Mouse (Mus musculus): ENCODE measurements around the gene Olfr130.

Gene Olfr130

DNA sequence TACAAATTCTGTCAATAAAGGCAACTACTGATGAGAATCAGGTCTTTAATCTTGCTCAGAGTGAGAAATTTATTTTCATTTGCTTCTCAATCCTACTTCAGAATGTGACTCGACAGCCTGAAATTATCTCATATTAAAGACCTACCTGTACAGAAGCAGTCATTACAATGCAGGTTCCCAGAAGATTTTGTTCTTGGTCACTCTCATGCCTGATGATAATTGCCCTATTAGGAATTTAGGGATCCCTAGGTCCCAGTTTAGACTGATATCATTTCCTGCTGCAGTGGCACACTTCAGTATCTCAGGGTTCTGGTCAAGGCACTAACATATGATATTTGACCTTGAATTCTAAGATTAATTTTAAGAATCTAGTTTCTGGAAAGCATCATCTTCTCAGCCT, at the start of gene Olfr130:
Gene Olfr130, plus strand, starts transcription at position 301 of the 400 bp plus-strand sequence.
- no peak for DNase-seq (ENCODE audit: low read depth, low spot score)

DNA sequence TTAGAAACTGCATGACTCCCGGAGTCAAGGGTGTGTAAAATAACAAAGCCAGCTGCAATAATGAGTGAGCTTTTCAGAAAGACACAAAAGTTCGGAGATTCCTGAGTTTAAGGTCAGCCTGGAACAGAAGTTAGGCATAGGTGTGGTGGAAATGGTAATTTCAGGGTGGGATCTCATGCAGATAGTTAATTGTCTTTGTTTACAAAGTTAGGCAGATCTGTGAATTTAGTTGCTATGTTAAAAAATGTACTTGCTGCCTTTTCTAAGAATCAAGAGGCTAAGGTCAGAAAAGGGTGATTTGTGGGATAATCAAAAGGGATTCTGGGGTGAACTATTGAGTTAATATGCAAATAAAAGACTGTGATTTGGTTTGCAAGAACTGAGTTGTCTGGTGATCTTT, 47.4 kb upstream of the Olfr130 start:
- no peak for DNase-seq (ENCODE audit: low read depth, low spot score)

DNA sequence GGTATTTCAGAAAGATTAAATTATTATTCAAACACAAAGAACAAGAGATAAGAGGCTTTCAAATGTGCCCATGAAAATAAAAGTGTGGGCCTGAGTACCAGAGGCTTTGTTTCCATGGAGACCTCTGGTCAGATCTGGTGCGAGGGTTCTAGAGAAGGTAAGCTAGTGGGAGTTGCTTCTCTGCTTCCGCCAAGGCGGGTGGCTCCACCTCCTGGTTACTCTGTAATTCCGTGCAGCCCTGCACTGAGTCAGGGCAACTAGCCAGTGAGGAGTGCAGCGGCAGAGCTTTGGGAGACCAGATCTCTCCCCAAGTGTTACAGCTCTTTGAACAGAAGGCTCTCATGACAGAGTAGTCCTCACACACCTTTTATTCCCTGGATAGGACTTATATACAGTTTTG, 37.4 kb upstream of the Olfr130 start:
- no peak for DNase-seq (ENCODE audit: low read depth, low spot score)

DNA sequence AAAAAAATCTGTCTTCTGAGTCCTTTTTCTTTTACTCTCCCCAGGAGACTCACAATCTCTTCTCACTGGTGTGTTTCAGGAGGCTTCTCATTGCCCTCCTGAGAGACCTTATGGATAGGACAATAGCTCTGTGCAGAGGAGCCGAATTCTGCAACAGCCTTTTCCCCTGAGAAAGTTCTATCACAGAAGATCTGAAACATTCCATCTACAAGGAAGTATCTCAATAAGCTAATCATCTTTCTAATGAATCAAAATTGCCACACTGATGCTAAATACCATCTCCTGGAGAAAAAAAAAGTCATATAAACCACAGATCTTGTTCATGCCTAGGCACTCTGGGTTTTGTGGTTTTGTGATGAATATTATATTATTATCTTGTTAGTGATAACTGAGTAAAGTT, 3.7 kb upstream of the Olfr130 start, which contains the start of gene Olfr129:
Gene Olfr129, minus strand, starts transcription at position 101 of the 400 bp plus-strand sequence.
- DNase-seq (ENCODE audit: low read depth, low spot score): no peak

DNA sequence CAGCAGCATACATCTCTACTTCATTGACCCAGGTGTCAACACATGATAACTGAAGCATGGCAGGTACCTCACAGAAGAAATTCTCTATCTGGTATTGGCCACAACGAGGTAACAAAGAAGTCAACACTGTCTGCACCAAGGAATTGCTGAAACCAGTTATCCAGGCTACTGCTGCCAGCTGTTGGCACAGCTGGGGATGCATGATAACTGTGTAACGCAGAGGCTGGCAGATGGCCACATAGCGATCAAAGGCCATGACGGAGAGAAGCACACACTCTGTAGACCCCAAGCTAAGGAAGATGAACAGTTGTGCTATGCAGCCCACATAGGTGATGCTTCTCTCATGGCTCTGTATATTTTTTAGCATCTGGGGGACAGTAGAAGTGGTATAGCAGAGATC, 18.6 kb downstream of the Olfr130 start:
- no peak for DNase-seq (ENCODE audit: low read depth, low spot score)

DNA sequence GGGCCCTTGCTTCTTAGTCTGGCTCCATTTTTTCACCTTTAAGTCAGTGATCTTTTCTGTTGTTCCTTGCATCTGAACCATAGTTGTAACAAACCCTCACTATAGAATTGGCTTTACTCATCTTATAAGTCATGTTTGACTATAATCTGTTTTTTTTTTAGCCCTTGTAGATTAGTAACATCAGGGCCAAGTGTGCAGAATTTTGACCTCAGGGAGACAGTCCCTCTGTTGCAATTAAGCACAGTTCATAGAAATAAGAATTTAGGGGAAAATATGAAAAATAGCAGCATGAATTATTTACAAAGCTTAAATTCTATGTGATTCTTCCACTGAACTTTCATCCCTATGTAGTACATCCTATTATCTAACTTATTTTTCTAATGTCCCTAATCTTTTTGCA, 24.9 kb downstream of the Olfr130 start, which contains the start of gene Olfr131:
Gene Olfr131, minus strand, starts transcription at position 101 of the 400 bp plus-strand sequence.
- no peak for DNase-seq (ENCODE audit: low read depth, low spot score)

All from A20 (cell line).